Mouse (Mus musculus): ENCODE data around the gene Prickle4.

The Prickle4 gene

GRCm38 (mm10) chr17:47694503-47695336 is at the start of gene Prickle4:
Gene Prickle4, minus strand, starts transcription at chr17:47694736.
- DNase-seq (ENCODE audit: low spot score in 2 of 2), result peak; percentile 97 to 98

GRCm38 (mm10) chr17:47744086-47744485 is 49.5 kb upstream of the Prickle4 start:
- no peak for DNase-seq (ENCODE audit: low spot score in 2 of 2)

DNA sequence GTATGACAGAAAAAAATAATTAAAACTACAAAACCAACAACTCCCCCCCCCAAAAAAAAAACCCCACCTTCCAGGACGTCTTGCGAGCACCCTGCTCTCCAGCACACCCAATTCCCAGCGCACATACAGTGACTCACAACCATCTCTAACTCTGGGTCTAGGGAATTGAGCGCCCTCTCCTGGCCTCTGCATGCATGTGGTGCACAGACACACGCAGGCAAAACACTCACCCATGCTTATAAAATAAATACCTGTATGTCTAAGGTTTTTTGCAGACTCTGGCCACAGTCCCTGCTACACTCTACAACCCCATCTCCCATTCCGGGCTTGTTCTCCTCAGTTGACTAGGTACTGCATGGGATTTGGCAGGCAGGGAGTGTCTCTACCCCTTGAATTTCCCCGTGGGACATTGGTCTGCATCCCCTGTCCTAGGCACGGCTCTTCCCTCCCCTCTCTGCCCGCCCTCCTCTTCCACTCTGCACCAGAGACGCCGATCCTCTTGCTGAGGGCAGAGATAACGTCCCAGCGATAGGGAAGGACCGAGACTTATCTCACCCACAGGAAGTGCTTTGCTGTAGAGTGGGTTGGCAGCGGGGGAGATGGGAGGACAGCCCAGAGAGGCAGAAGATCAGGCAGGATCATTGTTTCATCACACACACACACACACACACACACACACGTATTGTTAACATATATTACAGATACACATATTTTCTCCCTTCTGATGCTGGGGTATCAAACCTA is 48.6 kb upstream of the Prickle4 start:
- no peak for DNase-seq (ENCODE audit: low spot score in 2 of 2)

- DNase-seq (ENCODE audit: low spot score in 2 of 2), result no peak
These were observed 45.6 kb upstream of the Prickle4 start for GRCm38 (mm10) chr17:47740186-47740585.

- DNase-seq (ENCODE audit: low spot score in 2 of 2), result no peak
These were observed 44.6 kb upstream of the Prickle4 start for GRCm38 (mm10) chr17:47738879-47739798.

GRCm38 (mm10) chr17:47738066-47738878 is 43.7 kb upstream of the Prickle4 start:
- no peak for DNase-seq (ENCODE audit: low spot score in 2 of 2)

GRCm38 (mm10) chr17:47737271-47738065 is 42.9 kb upstream of the Prickle4 start:
- DNase-seq (ENCODE audit: low spot score in 2 of 2), result peak; percentile 81

GRCm38 (mm10) chr17:47736856-47737255 is 42.3 kb upstream of the Prickle4 start, which contains the start of gene Tfeb:
Gene Tfeb, plus strand, starts transcription at chr17:47737030.
- DNase-seq (ENCODE audit: low spot score in 2 of 2), result peak; percentile 95 to 97

- DNase-seq (ENCODE audit: low spot score in 2 of 2), result no peak
These were observed 41.1 kb upstream of the Prickle4 start for GRCm38 (mm10) chr17:47735553-47736100.

DNA sequence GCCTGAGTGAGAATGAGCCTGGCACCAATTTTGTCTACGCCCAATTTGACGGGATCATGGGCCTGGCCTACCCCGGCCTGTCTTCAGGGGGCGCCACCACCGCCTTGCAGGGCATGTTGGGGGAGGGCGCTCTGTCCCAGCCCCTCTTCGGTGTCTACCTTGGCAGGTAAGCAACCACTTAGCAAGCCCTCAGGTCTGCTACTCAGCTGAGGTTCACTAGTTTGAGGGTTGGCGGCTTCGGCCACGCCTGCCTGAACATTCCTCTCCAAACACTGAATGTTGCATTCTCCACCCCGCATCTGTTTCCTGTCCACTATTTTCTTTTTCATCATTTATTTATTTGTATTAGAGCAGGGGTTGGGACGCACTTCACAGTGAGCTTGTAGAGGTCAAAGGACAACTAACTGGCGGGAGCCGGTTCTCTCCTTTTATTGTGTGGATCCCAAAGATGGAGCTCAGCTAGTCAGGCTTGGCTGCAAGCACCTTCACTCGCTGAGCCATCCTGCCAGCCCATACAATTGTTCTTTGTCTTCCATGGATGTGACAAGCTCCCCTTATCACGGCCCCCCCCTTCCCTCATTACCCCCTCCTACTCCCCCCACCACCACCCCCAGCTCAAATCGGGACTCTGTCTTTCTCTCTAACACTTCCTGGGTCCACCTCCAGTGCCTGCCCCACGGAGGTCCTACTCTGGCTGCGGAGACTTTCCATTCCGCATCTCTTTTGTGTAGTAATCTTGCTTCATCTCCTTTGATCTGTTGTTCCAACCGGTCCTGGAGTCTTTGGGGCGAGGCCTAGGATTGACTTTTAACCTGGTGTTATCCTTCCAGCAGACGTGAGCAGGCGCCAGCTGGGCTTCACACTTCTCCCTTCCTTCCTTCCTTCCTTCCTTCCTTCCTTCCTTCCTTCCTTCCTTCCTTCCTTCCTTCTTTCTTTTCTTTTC is 36.4 kb upstream of the Prickle4 start:
- DNase-seq (ENCODE audit: low spot score in 2 of 2), result no peak

- DNase-seq (ENCODE audit: low spot score in 2 of 2), result no peak
These were observed 32.0 kb upstream of the Prickle4 start, which contains the start of gene Pgc for GRCm38 (mm10) chr17:47726566-47726965. Gene Pgc, plus strand, starts transcription at chr17:47726842.

- DNase-seq (ENCODE audit: low spot score in 2 of 2), result no peak
These were observed 26.6 kb upstream of the Prickle4 start for GRCm38 (mm10) chr17:47721183-47721582.

- DNase-seq (ENCODE audit: low spot score in 2 of 2), result no peak
These were observed 20.5 kb upstream of the Prickle4 start for GRCm38 (mm10) chr17:47715037-47715436.

- peak in 1 of 2 experiments; percentile 18 for DNase-seq (ENCODE audit: low spot score in 2 of 2)
These were observed 18.5 kb upstream of the Prickle4 start for GRCm38 (mm10) chr17:47712889-47713571.

DNA sequence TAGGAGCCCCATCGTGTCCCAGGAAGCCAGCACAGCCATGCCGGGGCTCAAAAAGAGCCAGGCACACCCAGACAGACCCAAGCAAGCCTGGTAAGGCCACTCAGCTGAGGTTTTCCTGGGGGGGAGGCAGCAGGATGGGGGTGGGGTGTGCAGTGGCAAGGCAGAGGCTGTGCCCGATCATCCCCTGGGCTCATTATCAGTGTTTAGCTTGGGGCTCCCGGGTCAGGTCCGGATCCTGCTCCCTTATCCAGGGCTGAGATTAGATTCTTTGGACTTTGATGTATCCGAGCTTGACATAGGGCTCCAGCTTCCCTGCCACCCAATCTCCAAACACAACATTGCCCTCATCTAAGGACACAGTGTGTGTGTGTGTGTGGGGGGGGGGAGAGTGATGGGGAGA is 17.3 kb upstream of the Prickle4 start:
- no peak for DNase-seq (ENCODE audit: low spot score in 2 of 2)

GRCm38 (mm10) chr17:47710036-47710435 is 15.5 kb upstream of the Prickle4 start:
- DNase-seq (ENCODE audit: low spot score in 2 of 2), result no peak

DNA sequence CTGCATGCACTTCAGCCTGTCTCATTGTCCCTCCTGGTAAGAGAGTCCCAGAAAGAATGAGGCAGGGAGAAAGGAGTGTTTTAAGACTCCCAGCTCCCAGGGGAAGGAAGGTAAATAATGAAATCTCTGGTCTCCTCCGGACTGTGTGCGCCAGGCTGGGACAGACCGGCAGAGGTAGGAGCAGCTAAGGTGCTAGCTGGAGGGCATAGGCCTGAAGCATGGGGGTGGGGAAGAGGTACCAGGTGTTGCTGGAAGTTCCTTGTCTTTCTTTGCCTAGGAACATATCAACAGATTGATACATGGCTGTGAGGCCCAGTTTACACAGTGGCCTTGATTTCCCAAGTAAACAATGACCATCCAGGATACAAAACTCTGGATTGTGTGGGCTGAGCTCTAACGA is 14.4 kb upstream of the Prickle4 start:
- DNase-seq (ENCODE audit: low spot score in 2 of 2), result no peak

- DNase-seq (ENCODE audit: low spot score in 2 of 2), result peak in 1 of 2 experiments; percentile 17
These were observed 13.4 kb upstream of the Prickle4 start for GRCm38 (mm10) chr17:47707961-47708360.
